Mouse (Mus musculus) mature B cell (primary cell): ENCODE results near the gene Vwa5b2.

Experiments used
- in situ Hi-C: fragments of 300-500 bp; cut with MboI; formaldehyde crosslinking; loops from 2 replicates; pipeline ENCODE4 v1.14.3; 2019

Gene Vwa5b2

GRCm38 (mm10) chr16:20610501-20611356 is 21.5 kb downstream of the Vwa5b2 start:
- in situ Hi-C loops, result loop anchor here (10.0 kb wide), 1 partner anchor 106 kb away; no protein-coding TSS in a partner anchor

GRCm38 (mm10) chr16:20611357-20612227 is 22.3 kb downstream of the Vwa5b2 start, which contains the start of the genes Eef1akmt4, Gm49333 and Alg3:
Gene Eef1akmt4, plus strand, starts transcription at chr16:20611593.
Gene Gm49333, plus strand, starts transcription at chr16:20611610.
Gene Alg3, minus strand, starts transcription at chr16:20611735.
- in situ Hi-C loops, result loop anchor here (10.0 kb wide), 1 partner anchor 107 kb away; no protein-coding TSS in a partner anchor

GRCm38 (mm10) chr16:20619541-20620398 is 30.5 kb downstream of the Vwa5b2 start:
- in situ Hi-C loops, result loop anchor here (10.0 kb wide), 1 partner anchor 115 kb away; no protein-coding TSS in a partner anchor

GRCm38 (mm10) chr16:20620399-20620735 is 31.1 kb downstream of the Vwa5b2 start:
- in situ Hi-C loops, result no loop called here

- in situ Hi-C loops, result no loop called here
Measured at GRCm38 (mm10) chr16:20620751-20621190, 31.5 kb downstream of the Vwa5b2 start.

- in situ Hi-C loops, result no loop called here
Measured at GRCm38 (mm10) chr16:20621191-20621990, 32.1 kb downstream of the Vwa5b2 start, which contains the start of gene Camk2n2. Gene Camk2n2, minus strand, starts transcription at chr16:20621287.

GRCm38 (mm10) chr16:20621991-20622685 is 32.9 kb downstream of the Vwa5b2 start:
- in situ Hi-C loops, result no loop called here

GRCm38 (mm10) chr16:20623211-20623610 is 33.9 kb downstream of the Vwa5b2 start:
- in situ Hi-C loops, result no loop called here

GRCm38 (mm10) chr16:20628871-20629391 is 39.7 kb downstream of the Vwa5b2 start:
- in situ Hi-C loops, result no loop called here

- in situ Hi-C loops, result no loop called here
Measured at GRCm38 (mm10) chr16:20629731-20630634, 40.7 kb downstream of the Vwa5b2 start, which contains the start of gene Ece2. Gene Ece2, plus strand, starts transcription at chr16:20629828.

GRCm38 (mm10) chr16:20637410-20637809 is 48.1 kb downstream of the Vwa5b2 start:
- in situ Hi-C loops, result no loop called here

GRCm38 (mm10) chr16:20638367-20638766 is 49.1 kb downstream of the Vwa5b2 start:
- in situ Hi-C loops, result no loop called here

GRCm38 (mm10) chr16:20642161-20642560 is 52.9 kb downstream of the Vwa5b2 start:
- in situ Hi-C loops, result loop anchor here (10.0 kb wide), 1 partner anchor 147 kb away; the partner anchor contains the start of gene Eif2b5

GRCm38 (mm10) chr16:20643911-20644310 is 54.6 kb downstream of the Vwa5b2 start:
- in situ Hi-C loops, result loop anchor here (10.0 kb wide), 1 partner anchor 149 kb away; the partner anchor contains the start of gene Eif2b5

GRCm38 (mm10) chr16:20651076-20651946 is 62.0 kb downstream of the Vwa5b2 start, which contains the start of gene Psmd2:
Gene Psmd2, plus strand, starts transcription at chr16:20651652.
- in situ Hi-C loops, result no loop called here

GRCm38 (mm10) chr16:20651947-20652310 is 62.7 kb downstream of the Vwa5b2 start:
- in situ Hi-C loops, result no loop called here

- in situ Hi-C loops, result no loop called here
Measured at GRCm38 (mm10) chr16:20653315-20653714, 64.0 kb downstream of the Vwa5b2 start.
